Mouse (Mus musculus) left cerebral cortex, postnatal 25 days (tissue): ENCODE measurements around the gene Osbp2. TPM values are rescaled to one million over a fixed set of nuclear protein-coding genes. Genes with fewer than 3 reads are reported as not detected.

Experiments
- DNase-seq, 2 experiments: peaks; one replicate each; pipeline ENCODE4 v3.0.0; 2022; ENCODE audit warnings: low spot score in 2 of 2, mixed read lengths in 1 of 2
- intact Hi-C: fragments of 180-260 bp; cut with DNase I; formaldehyde crosslinking; loops from one replicate; pipeline ENCODE4 v1.15.1; 2025
- total RNA-seq, 2 experiments: library from RNA; stranded (reverse); gene quantifications; 2 replicates each; pipeline ENCODE4 v1.2.3; 2021

Osbp2 gene
- total RNA-seq, 2 experiments from 2014 or later: 133 TPM

DNA sequence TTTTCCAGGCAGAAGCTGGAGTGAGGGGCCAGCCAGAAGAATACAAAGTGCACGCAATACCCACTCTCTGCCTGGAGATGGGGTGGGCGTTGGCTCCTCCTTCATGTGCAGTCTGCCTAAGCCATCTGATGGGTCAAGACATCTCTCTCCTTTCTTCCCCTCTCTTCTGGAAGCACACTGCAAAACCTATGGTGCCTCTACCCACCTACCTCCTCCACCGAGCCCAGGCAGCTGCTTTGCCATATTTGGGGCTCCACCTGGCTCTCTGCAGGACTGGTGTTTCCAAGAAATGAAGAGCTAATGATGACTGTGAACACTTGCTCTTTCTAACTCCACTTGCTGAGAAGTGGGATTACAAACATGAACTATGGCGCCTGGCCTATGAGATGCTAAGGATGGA, 132.2 kb downstream of the Osbp2 start:
- DNase-seq: no peak
- intact Hi-C loops: no loop called here

DNA sequence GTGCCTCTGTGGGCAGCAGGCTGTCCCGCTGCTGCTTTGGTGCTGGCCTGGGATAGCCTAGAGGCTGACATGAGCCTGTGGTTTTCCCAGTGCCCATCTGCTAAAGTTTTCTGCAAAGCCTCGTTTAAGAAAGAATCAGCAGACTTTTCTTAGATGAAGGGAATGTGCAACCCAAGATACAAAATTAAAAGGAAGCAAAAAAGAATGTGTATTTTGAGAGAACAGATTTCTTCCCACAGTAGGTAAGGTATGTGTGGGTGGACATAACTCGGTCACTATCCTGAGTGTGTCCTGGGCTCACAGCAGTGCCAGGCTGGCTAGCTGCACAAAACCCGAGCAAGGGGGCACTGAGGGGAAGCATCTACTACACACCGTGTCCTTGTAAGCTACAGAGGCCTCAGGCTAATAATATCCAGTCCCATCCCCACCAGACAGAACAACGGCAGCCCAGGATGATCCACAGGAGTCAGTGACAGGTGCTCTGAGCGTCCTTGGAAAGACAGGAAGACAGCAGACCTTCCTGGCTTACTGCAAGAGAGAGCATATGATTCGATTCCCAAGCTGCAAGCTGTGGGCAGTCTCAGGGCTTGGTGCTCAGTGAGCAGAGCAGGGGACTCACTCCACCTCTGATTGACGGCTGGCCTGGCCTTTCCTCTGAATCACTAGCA, 136.1 kb downstream of the Osbp2 start:
- peak in 1 of 2 experiments; percentile 71 for DNase-seq
- intact Hi-C loops: loop anchor here (5.0 kb wide), 1 partner anchor 45 kb away; no protein-coding TSS in a partner anchor

DNA sequence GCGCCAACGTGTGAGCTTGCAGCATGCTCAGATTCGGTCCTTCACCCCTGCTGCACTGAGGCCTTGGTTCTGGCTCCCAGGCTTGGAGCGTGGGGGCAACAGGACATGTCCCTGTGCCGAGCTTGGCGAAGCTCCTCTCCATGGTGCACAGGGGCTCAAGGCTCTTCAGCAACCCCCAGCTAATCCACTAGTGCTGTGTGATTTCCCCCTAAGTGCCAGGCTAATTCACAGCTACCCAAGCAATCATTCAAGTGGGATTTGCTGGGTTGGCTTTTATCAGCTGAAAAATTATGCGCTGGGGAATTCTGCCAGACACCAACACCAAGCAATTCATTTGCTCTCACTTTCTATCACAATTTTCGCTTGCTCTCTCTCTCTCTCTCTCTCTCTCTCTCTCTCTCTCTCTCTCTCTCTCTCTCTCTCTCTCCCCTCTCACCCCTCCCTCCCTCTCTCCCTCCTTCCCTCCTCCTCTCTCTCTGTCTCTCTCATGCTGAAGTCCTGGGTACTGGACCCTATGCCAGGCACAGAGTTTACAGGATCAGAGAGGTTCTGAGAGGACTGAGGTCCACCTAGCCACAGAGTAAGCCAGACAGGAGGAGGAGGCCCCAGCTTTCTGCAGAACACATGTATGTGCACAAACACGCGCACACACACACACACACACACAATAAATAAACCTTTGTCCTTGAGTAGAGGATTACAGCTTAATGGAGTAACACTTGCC, 138.2 kb downstream of the Osbp2 start:
- DNase-seq: peak in 1 of 2 experiments; percentile 62

DNA sequence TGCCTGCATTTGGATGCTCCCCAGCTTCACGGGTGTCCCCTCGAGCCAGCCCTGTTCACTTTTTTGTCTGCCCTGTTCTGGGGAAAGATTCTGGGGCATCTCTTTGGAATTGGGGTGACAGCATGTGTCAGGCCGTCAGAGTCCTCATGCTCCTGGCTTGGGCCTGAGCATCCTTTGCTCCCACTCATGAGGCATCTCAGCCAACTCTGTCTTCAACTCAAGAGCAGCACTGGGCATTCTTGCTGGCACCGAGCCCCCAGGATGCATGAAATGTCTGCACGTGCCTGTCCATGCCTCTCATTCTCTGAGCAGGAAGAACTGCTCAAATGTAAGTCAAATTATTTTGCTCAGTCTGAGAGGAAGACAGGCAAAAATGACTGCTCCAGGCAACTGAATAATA, 139.0 kb downstream of the Osbp2 start:
- intact Hi-C loops: loop anchor here (2.0 to 5.0 kb wide), 2 partner anchors 16 to 48 kb away; no protein-coding TSS in a partner anchor
- DNase-seq: peak in 1 of 2 experiments; percentile 53

More for the DNA sequence above, 138.2 kb downstream of the Osbp2 start:
- intact Hi-C loops: loop anchor here (2.0 to 5.0 kb wide), 2 partner anchors 15 to 47 kb away; no protein-coding TSS in a partner anchor

DNA sequence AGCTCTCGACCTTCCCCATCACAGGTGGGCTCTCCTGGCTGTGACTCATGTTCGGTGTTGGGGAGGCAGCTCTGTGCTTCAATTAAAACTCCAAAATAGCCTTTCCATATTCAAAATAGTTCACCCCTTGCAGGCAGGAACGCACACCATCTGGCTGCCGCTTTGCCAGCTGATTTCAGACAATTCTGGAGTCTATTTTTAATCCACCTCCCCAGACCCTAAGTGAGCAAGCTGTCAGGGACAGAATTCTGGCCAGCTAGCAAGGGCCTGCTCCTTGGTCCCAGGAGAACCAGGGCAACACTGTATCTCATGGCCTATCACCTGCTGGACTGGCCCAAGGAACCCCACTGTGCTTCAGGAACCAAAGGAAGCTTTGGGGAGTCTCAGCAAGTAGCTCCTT, 139.8 kb downstream of the Osbp2 start:
- DNase-seq: peak; percentile 45 to 88

DNA sequence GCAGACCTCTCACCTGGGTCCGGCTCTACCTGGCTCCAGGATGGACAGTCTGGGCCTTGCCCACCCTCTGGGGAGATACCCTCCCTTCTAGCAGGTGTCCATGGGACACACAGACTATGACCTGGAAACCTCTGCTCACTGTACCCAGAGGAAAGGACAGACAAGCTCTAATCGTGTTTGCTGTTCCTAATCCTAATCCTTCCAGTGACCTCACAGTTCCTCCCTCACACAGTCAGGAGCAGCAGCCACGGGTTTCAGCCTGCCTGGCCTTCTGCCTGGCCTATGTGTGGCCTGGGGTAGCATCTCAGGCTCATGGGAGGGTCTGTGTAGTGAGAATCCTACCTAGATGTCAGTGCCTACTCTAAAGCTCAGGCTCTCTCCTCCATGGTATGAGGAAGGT, 140.8 kb downstream of the Osbp2 start:
- intact Hi-C loops: no loop called here
- no peak for DNase-seq

More for the DNA sequence above, 139.8 kb downstream of the Osbp2 start:
- intact Hi-C loops: loop anchor here (2.0 kb wide), 1 partner anchor 17 kb away; no protein-coding TSS in a partner anchor

DNA sequence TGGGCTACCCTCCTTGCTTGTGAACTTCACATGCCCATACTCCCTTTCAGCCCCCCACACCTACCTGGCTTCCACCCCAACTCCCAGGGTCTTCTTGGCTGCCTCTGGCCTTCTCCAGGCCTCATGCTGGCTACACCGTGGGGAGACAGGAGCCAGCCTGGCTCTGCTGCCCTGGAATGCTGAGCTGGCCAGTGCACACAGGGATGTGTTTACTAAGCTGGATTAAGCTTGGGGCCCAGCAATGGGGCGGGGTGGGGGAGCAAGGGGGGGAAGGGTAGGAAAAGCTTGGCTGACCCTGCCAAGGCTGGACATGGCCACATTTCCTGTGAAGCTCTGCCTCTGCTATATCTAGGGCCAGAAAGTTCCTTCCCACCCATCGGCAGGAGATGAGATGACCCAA, 141.7 kb downstream of the Osbp2 start:
- intact Hi-C loops: no loop called here
- DNase-seq: no peak

DNA sequence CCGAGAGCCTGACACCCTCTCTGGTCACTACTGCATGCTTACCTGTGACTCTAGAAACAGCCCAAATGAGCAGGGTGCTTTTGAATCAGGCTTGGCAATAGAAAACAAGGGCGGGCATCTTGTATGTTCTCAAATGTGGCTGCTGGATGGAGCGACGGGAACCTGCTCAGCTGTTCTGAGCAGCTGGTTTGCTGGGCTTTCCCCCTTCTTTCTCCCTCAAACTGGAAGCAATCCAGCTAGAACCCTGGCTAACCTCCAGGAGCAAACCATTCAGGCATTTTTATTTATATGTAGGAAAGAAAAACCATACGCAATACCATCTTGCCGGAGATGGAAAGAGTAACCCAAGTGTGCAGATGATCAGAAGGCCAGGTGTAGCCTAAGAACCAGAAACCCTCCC, 147.0 kb downstream of the Osbp2 start:
- DNase-seq: no peak
- intact Hi-C loops: no loop called here

DNA sequence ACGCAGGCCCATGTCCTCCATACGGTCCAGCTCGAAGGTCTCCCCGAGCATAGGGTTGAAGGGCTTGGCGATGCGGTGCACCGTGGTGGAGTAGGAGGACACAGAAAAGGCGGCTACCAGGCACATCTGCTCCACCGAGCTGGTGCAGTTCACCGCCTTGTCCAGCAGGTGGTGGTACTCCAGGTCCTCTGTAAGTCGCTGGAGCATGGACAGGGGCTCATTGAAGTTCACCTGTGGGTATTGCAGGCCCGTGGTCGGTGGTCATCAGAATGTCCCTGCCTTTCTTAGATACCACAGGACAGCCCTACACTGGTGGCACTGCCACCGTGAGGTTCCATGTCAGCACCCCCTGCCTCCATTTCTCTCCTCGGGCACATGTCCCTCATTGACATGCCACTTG, 149.2 kb downstream of the Osbp2 start:
- DNase-seq: peak; percentile 69 to 70
- intact Hi-C loops: loop anchor here (2.0 kb wide), 1 partner anchor 72 kb away; no protein-coding TSS in a partner anchor

DNA sequence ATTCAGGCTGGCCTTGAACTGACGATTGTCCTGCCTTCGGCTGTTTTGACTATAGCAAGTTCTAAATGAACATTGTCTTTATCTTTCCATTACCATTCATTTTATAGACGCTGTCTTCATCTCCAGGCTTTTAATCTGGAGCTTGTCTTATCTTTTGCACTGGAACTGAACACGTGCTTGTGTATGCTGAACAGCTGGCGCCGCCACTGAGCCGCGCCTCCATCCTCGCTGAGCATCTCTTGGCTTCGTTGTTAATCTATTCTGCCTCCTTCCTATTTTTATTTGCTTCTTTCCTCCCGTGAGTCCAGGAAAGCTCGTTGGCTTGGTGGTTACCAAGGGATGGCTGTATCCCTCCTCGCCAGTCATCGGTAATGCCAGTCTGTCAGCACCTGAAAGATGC, 153.5 kb downstream of the Osbp2 start:
- DNase-seq: peak in 1 of 2 experiments; percentile 48
- intact Hi-C loops: no loop called here

DNA sequence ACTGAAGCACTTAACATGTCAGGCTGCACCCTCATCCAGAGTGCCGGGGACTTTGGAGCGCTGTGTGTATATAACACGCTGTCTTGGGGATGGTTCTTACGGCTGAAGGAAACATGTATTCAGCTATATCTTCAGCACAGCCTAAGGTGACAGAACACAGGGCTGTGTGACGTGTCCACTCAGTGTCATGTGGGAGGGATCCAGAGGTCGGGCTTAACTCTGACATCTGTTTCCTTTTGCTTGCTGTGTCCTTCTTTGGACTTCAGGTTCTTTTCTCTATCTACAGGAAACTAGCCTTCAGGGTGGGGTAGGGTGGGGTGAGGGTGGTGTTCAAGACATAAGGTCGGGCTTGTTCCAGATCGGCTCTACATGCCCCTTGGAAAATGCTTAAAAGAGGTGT, 156.6 kb downstream of the Osbp2 start:
- intact Hi-C loops: no loop called here
- no peak for DNase-seq

DNA sequence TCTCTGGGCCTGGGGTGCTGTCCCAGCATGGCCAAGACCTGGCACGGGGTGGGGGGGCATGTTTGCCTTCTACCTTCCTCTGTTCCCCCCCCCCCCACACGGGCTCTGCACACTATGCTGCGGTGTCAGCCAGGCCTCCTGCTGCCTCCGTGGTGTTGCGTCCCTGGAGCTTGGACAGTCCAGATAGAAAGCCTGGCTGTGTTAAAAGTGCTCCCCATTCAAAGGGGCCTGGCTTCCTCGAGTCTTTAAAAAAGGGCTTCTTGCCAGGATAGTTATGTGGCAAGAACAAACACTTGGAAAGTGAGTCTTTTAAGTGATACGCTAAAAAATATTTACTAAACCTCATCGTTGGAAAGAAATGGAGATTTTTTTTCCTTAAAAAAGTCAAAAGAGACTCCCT, 159.3 kb downstream of the Osbp2 start:
- intact Hi-C loops: no loop called here
- no peak for DNase-seq

DNA sequence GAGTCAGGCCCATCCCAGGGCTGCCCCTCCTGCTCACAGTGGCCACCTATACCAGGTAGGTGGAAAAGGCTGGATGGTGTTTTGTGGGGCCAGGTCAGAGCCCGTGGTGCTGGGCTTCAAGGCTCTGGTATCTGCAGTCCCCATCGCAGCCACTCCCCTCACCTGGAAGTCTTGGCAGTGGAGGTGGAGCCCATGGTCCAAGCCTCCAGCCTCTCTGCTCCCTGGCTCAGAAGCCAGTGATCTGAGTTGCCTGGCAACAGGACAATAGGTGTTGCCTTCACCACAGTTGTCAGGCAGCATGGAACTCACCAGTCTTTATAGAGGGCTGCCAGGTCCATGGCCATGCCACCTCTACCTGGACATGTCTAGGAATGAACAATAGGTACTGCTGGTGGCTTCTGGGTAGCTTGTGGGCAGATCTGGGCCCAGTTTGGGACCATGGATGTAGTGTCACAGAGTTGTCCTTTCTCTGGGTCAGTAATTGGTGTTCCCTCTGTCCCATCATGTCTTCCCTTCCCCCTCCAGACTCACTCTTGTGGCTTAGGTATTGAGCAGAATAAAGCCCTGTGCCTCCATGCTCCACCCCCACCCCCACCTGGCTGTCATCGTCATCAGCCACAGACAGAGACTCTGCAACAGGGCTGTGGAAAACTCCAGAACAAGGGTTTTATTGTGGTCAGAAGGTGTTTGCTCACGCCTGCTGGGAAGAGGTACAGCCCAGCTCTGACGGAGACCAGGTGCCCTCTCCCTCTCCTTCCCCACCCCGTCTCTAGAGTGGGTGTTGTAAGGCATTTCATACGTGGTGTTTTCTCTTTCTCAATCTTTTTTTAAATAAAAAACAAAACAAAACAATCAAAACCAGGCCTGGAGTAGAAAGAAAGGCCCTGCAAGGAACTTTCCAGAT, 160.4 kb downstream of the Osbp2 start:
- DNase-seq: no peak

DNA sequence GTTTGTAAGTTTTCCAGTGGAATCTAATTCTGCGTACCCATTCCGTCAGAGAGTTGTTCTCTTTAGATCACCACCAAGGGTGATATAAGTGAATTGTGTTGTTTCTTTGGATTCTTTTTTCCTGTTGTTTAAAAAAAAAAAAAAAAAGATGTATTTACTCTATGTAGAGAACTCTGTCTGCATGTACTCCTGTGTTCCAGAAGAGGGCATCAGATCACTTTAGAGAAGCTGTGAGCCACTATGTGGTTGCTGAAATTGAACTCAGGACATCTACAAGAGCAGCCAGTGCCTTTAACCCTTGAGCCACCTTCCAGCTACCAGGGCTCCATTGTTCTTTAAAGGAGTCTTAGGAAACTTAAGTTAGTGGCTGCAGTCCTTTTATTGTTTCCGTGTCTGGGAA, 166.3 kb downstream of the Osbp2 start:
- intact Hi-C loops: loop anchor here (5.0 kb wide), 1 partner anchor 90 kb away; no protein-coding TSS in a partner anchor
- no peak for DNase-seq

More for the DNA sequence above, 160.4 kb downstream of the Osbp2 start:
- intact Hi-C loops: no loop called here

DNA sequence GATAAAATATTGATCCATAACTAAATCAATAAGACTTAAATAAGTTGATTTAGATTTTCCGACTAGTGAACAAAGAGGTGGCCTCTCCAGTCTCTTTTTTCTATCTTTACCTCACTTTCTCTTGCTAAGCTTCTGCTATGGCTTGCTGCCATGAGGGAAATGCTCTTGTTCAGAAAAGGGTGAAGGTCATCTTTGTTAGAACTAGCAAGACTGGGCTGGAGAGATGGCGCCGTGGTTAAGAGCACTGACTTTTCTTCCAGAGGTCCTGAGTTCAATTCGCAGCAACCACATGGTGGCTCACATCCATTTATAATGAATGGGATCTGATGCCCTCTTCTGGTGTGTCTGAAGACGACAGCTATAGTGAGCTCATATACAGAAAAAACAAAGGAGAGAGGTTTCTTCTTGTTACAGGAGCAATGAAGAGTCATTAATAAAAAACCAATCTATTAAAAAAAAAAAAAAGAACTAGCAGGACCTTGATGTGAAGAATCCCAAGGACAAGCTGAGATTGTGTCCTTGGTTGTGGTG, 167.6 kb downstream of the Osbp2 start:
- DNase-seq: no peak
- intact Hi-C loops: loop anchor here (5.0 kb wide), 1 partner anchor 91 kb away; no protein-coding TSS in a partner anchor

DNA sequence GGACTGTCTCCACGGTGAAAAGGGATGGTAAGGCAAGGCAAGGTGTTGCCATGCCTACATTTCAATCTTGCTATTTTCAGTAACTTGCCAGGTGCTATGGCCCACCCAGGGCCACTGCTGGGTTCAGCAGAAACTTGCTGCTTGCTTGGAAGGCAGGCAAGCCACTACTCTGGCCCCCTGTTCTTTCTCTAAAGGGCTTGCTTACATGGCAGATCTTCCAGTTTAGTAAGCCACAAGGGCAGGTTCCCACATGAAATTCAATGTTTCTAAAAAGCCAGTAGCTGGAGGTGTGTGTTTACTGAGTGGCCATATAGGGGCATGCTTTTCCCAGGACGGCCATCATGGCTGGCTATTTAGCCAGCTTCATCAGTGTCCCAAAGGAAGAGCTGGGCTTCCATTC, 172.0 kb downstream of the Osbp2 start:
- intact Hi-C loops: no loop called here

DNA sequence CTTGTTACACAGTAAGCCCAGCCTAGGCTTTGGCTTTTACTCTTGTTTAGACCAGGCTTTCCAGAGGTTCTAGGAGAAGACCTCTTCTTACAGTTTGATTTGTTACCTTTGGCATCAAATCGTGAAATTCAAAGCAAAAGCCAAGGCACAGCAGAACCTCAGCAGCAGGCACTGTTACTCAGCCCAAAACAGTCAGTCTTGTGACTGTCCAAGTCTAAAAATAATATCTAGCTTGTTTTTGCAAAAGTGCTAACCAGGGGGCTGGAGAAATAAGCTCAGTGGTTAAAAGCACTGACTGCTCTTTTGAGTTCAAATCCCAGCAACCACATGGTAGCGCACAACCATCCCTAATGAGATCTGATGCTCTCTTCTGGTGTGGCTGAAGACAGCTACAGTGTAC, 176.8 kb downstream of the Osbp2 start:
- intact Hi-C loops: no loop called here
- DNase-seq: peak in 1 of 2 experiments; percentile 46

More for the DNA sequence above, 172.0 kb downstream of the Osbp2 start:
- no peak for DNase-seq

DNA sequence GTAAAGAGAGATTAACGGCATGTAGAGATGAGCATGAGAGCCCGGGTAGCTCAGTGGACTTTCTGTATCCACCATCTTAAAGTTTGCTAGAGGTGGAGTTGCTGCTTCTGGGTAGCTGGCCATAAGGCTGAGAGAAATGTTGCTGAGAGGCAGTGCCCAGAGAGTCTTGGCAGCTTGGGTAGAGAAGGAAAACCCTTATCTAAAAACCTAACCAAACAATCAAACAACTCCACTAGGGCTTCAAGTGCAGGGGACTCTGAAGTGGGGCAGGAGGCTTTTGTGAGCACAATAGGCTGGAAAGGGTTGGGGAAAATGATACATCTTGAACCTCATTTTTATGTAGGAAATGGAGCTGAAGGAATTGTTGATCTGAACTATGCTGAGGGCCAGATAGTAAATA, 177.4 kb downstream of the Osbp2 start:
- DNase-seq: no peak
- intact Hi-C loops: no loop called here

DNA sequence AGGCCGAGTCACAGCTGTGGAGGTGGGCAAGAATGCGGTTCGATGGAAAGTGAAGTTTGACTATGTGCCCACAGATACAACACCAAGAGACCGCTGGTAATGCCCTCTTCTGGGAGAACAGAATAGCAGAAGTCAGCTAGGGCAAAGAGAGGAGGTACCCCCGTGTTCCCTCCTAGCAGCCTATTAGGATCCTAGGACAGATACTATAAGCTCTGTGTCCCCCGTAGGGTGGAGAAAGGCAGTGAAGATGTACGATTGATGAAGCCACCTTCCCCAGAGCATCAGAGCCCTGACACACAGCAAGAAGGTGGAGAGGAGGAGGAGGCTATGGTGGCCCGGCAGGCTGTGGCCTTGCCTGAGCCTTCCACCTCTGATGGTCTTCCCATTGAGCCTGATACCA, 178.3 kb downstream of the Osbp2 start:
- intact Hi-C loops: no loop called here
- DNase-seq: no peak
